Mouse (Mus musculus): Measurements from ENCODE around the gene Ephx1.

DNA sequence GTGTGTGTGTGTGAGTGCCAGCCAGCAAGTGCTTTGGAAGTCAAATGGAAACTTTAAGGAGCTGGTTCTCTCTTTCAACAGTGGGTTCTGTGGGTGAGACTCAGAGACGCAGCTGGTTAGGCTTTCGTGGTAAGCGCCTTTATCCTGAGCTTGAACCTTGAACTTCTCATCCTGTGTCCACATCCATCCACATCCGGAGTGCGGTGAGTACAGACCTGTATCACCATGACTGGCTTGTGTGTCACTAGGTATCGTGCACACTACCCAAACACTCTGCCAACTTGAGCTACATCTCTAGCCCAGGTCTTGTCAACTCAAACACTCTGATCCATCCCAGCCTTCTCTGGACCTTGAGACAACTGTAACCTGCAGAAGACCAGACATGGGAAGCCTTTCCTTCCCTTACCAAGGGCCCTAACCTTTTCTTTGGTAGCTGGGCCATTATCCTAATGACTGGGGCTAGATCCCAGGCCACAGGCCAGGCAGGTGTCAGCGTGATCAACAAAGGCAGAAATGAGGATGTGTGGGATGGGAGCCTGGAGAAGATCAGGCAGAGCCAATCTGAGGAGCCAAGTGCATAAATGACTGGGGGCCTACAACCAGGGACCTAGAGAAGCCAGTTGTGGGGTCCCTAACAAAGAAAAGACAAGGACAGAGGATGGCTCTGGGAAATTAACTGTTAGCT, 79.8 kb downstream of the Ephx1 start:
- no peak for TF ChIP-seq CTCF (IDR thresholded peaks at IDR 0.05; ENCODE audit: borderline replicate concordance, extremely low read depth, insufficient read depth, insufficient read length)
- no peak for TF ChIP-seq POLR2A (IDR thresholded peaks at IDR 0.05; ENCODE audit: borderline replicate concordance, extremely low read depth, insufficient read depth, insufficient read length, poor library complexity, severe bottlenecking)
